Mouse (Mus musculus) layer of hippocampus, postnatal 25 days (tissue): ENCODE data around the gene Gm10273. TPM values are rescaled to one million over a fixed set of nuclear protein-coding genes. Genes with fewer than 3 reads are reported as not detected.

Source experiments
- DNase-seq, 2 experiments: peaks; one replicate each; pipeline ENCODE4 v3.0.0; 2022; ENCODE audit warnings: mixed read lengths in 2 of 2, low spot score in 1 of 2; ENCODE audit errors: extremely low spot score in 1 of 2
- total RNA-seq, 2 experiments: library from RNA; stranded (reverse); gene quantifications; 2 replicates each; pipeline ENCODE4 v1.2.3; 2021

Gm10273 gene
- total RNA-seq, 2 experiments from 2014 or later = 36.5 to 39.6 TPM

DNA sequence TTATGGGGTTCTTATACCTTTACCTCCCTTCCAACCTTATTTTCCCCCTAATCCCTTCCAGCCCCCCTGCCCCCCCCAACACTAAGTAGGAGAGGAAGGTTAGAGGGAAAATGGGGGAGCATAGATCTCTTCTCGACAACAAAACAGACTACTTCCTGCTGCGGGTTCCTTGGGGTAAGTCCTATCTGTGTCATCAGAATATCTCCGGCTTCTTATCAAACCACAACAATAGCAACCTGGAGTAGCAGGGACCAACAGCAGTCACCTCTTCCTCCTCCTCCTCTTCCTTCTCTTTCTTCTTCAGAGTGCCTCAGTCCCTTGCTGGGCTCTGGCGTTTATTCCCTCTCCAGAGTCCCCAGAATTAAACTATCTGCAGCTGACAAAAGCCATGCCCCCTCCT is 3.5 kb upstream of the Gm10273 start:
- no peak for DNase-seq

DNA sequence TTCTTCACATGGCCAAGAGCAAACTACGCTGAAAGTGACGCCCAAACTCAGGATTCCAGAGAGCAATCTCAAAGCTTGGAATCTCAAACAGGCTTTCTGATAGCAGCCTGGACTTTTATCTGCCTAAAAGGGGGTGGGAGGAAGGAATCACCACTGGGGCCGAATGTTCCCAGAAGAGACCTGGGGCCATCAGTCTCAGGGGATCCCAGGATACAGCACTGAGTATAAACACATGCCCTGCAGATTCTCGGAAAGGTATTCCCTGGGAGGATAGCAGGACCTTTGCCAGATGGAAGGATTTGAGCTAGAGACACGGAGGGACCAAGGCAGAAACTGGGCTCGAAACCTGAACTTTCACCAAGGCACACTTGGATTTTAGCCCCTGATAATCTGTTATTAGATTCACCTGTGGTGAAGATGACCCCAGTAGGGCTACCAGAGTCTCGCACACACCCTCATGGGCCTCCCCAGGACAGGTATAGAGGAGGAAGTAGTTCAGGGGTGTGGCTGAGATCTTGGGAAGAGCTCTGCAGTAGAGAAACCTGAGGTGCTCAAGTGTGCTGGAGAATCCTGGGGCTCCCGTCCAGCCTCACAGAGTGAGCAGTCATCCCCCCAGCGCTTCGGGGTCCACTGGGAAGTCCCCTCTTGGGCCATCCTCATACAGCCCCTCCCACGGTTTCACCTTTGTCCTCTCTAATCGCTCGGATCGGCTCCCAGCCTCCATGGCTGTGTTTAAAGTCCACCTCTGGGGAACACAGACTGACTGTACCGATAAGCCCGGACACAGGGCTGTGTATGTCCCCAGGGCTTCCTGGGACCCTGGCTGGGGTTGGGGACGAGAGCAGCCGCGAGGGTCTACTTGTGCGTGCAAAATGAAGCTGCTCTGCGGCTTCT is 7.7 kb downstream of the Gm10273 start, which contains the start of gene Pla2g12b:
TSS of gene Pla2g12b (plus strand) at position 762 of the 894 bp plus-strand sequence.
- DNase-seq = no peak

DNA sequence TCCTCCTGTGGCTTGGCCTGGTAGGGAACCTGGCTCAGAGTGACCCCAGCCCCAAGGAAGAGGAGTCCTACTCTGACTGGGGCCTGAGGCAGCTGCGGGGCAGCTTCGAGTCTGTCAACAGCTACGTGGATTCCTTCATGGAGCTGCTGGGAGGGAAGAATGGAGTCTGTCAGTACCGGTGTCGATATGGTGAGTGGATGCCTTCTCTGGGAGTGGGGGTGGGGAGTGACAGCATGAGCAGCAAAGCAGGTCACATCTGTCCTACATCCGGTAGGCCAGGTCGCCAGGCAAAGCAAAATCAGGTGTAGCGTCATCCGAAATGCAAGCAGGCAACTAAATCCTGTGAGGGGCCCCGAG is 8.3 kb downstream of the Gm10273 start:
- no peak for DNase-seq

DNA sequence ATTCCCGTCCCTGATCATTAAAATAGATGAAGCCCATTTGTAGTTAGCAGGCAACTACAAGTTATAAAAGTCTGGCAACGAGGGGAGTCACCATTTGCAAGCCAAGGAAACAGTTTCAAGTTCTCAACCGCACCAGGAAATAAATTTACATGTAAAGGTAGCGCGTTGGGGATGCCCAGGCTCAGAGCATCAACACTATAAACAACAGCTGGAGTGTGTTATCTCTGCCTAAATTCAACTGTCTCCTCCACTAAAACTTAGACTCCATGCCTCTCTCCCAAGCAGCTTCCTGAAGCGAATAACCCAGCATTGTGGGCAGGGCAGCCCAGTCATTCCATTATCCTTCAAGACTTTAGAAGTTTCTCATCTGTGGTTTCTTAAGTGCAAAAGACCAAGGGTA is 13.1 kb downstream of the Gm10273 start:
- no peak for DNase-seq

DNA sequence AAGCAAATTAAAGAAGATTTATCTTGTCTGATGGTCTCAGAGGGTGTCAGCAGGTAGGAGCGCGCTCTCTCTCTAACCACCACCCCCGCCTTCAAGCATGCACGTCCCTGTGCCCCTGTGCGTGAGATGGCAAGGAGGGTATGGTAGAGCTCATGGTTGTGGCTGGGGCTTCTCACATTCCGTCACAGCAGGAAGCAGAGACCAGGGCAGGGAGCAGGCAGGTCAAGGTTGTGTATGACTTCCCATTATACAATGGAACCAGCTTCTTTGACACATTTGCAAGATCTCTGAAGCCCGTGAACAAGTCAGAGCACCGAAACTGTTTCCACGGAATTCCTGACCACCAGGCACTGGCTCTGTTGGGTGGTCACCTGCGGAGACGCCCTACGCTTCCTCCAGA is 14.8 kb downstream of the Gm10273 start:
- DNase-seq = no peak

DNA sequence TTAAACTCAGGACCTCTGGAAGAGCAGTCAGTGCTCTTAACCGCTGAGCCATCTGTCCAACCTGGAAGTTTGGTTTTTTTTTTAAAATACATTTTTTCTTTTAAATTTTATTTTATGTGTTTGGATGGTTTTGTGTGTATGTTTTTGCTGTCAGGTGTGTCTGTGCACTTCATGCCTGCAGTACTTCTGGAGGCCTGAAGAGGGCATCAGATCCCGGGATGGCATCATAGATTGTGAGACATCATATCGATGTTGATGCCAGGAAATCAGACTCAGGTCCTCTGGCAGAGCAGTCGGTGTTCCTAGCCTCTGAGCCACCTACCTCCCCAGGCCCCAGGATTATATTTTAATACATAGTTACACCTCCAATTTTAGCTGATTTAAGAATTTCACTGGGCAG is 18.3 kb downstream of the Gm10273 start:
- no peak for DNase-seq

DNA sequence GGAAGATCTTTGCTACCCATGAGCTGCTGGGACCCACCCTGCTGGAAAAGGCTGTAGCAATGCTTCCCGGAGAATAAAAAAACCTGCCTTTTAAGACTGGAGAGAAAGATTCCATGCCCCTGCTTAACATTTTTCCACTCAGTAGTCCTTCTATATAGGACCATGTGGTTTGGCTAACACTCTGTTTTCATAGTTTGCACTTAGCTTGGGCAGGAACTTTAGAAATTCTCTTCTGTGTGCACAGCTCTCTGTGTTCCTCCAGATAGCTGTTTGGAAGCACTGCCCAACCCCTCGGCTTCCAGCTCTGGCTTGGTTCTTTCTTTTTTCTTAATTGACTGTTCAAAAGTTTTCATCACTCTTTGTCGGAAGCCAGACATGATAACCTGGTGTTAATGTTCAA is 21.2 kb downstream of the Gm10273 start:
- no peak for DNase-seq

DNA sequence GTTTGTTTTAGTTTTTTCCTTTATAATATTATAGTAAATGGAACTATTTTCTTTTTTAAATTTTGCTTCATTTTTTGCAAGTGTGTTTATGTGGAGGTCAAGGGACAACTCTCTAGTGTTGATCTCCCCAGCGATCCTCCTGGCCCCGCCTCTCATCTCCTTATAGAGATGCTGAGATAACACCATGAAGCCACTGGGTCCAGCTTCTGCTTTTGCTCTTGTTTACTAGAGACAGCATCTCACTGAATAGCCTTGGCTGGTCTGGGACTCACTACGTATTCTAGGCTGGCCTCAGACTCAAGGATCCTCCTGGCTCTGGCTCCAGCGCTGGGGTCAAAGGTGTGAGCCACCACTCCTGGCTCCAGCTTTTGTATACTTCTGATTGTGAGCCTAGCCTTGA is 24.1 kb downstream of the Gm10273 start:
- DNase-seq = no peak

DNA sequence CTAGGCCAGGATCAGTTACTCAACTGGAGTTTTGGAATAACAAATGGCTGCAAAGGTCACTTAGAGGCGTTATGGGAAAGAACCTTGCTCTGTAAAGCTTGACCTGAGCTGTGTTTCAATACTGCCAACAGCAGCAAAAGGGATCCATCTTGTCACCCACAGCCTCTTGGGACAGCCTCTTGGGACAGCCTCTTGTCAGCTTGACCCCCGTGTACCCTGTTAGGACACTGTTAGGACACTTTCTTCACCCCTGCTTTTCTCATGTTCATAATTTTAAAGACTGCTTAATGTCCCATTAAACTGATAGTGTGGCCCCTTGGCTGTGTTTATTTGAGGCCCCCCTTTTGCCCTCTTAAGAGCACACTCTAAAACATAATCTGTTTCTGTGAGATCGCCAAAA is 29.0 kb downstream of the Gm10273 start:
- DNase-seq = no peak

DNA sequence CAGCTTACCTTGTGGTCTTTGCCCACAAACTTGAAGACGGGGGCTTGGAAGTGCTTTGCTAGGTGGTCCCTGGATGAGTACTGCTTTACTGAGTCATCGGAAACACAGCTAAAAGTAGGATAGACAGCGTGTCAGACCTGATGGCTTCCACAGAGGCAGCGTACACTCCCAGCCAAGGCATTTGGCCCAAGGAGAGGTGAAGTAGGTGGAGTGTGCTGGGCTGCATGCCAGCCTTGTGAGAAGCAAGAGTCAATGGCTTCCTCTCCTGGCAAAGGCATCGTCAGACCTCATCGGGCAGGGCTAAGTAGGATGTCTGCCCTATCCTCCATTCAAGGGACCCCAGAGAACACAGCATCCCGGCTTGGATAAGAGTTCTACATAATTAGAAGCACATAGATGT is 29.9 kb downstream of the Gm10273 start:
- no peak for DNase-seq

DNA sequence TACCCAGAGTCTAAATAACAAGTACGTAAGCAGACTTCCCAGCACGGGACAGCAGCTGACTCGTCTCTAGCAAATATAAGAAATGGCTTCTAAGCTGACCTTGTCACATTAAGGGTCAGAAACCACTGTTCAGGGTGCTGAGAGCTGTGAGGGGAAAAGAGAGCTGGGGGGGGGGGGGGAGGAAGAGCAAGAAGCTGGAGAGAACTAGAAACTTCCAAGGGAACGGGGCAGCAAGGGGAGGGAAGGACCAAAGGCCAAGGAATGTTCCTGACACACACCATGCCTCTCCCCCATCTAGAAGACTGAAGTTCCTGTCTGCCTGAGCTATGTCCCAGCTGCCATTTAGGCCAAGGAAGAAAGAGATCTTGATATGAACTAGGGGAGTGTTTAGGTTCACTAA is 30.9 kb downstream of the Gm10273 start:
- DNase-seq = no peak

DNA sequence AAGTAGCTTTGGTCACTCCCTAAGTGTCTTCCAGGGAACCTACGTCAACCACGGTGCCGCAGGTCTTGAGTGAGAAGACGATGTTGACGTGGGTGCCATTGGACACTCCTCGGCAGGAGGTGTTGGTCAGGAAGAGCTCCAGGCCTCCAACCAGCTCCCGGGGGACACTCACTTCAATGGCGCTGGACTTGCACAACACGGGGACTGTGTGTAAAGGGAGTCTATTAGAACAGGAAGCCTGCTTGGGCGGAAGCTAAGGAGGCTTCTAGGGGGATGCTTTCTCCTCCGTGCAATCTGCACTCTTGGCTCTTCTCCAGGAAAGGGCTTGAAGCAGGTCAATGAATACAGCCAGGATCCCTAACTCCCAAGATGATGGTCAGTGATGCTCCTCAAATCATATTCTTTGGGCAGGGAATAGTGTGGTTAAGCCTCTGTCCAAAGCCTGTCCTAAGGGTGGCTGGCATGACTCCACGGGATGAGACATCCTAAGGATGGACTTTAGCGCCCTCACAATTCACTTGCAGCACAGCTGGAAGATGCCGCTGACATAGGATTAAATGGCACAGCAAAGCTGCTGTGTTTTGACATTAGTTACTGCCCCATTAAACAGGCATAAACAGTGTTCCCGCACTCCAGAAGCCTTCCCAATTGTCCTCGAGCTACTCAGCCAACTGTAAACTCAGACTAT is 34.2 kb downstream of the Gm10273 start:
- DNase-seq = no peak

DNA sequence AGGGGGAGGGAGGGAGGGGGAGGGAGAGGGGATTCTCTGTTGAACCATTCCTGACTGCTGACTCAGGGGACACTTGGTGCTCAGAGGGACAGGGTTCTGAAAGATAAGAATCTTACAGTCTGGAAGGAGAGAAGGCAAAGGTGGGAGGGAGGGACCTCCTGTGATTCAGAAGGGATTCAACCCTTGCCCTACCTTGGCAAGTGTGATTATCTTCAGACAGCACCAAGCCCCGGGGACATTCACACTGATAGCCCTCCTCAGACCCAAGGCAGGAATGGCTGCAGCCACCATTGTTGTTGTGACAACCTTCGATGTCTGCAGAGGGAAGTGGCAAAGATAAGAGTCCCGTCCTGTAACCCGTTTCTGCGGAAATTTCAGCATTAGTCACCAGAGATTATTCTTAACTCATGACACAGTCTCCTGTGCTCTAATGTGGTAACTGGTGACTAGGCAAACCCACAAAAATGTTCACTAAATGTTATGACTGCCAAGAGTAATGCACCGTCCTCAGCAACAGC is 35.3 kb downstream of the Gm10273 start:
- DNase-seq = no peak

DNA sequence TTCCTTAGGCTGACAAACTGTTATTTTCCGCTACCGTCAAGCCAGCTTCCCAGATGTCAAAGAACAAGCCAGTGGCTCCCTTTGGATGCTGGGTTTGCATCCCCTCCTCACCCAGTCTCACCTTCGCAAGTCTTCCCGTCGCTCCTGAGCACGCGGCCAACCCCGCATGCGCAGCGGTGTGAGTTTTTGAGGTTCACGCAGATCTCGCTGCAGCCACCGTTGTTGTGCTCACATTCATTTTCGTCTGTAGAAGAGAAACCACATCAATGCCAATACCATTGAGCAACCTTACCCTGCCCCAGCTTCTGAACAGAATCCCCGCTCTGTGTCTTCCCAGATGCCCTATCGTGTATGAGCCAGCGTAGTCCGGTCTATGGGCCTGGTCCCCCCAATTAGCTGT is 40.3 kb downstream of the Gm10273 start:
- no peak for DNase-seq

DNA sequence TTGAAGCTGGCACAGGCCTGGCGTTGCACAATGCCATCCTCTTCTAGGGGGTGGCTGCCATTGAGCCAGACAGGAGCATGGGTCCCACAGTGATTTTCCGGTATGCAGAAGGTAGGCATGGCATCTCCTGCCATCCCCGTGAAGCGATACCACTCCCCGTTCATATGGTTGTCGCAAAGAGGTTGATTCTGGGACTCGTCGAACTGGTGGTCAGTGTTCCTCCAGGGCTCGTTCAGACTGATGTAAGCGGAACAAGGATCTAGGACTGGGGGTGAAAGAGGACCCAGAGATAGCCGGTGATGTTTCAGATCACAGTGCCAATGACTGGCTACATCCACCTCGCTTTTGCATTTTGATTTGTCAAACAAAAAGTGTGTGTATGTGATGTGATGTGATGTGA is 43.2 kb downstream of the Gm10273 start:
- DNase-seq = no peak

DNA sequence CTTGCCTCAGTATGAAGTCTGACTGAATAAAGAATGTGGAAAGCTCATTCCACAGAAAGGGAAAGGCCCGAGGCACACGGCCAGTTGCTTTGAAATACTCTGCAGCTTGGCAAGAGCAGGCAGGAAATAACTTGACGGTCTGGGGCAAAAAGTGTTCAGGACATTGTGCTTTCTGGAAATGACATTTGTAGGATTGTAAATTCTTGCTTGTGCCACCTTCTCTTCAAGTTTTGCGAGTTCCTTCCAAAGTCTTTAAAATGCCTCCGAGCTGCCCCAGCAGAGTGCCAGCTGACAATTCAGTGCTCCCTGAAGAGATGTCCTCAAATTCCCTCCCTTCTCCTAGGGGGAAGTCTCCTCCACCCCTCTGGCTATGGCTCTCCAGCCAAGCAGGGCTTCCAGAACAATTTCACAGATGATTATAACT is 44.1 kb downstream of the Gm10273 start:
- no peak for DNase-seq

DNA sequence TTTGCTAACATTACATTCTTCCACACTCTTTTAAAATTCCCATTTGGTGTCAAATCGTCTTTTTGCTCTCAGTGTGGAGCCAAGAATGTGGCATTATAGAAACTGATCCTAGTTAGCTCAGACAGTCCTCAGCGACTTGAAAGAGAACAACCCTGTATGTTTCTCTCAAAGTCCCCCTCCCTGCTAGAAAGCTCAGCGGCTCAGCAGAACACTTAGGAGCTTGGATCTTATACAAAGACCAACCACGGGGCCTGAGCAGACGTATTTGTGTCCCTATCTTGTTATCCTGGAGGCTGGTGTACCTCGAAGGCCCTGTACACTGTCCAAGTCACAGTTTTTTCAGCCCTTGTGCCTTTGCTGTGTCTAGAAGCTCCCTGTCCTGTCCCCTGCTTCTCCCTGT is 44.7 kb downstream of the Gm10273 start:
- DNase-seq = no peak

DNA sequence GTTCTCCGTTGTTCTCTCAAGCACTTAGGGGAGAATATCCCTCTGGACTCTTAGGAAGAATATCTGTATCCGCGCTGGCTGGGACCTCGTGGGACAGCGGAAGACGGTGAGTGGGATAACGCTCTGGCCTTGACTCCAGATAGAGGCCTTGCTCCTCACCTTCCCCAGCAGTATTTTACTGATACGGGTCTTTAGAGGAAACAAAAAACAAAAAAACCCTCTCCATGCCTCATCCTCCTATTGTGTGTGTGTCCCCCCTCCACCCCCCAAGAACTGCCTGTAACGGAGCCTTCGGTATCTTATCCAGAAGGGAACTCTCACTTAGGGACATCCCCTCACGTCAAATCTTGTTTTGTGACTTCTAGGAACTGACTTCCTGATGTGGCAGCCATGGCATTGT is 46.3 kb downstream of the Gm10273 start, which contains the start of gene Oit3:
TSS of gene Oit3 (minus strand) at position 44 of the 400 bp plus-strand sequence.
- no peak for DNase-seq

DNA sequence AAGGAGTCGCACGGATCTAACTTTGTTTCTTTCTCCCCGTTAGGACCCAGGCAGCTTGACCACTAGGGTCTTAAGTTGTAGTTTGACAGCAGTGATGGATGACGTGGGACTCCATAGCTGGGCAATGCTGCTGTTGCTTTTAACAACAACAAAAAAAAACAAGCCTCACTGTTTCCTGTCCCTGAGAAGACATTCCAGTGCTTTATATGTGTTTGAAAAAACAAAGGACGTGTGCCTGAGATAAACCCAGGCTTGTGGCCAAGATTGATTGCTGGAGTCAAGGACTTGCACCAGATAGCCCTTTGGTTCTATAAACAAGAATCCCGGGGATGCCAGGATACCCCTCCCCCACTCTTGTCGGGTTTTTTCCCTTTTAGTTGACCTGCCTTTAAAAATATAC is 47.8 kb downstream of the Gm10273 start:
- no peak for DNase-seq

DNA sequence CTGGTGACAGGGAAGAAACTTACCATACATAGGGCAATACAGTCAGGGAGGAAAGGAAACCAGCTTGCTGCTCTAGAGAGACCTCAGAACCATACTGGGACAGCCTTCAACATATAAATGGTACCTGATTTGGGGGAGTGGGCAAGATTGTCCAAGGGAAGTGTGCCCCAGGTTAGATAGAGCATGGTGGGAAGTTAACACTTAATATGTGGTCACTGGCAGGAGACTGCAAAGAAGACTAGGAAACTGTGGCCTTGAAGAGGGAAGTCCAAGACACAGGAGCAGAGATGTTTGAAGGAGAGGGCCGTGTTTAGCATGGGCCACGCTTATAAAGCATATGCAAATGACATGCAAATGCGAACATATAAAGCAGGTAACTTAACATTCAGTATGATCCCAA is 48.7 kb downstream of the Gm10273 start:
- no peak for DNase-seq

DNA sequence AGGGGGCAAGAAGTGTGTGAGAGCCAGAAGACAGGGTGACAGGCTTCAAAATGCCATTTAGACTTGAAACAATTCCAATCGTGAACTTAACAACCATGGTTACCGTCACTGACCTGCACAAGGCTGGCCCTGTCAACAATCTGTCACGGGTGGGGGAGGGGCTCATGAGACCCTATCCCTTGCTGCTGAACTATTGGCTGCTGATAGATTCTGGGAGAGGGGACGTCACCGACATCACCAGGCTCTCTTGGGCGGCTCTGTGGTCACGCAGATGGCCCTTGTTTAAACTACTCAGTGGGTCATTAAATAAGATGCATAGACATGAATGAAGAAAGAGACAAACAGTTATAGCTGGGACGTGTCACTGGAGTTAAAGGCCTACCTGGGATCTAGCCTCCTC is 49.2 kb downstream of the Gm10273 start:
- DNase-seq = no peak
